Mouse (Mus musculus): Measurements from ENCODE around the gene Trpv1. TPM values are rescaled to one million over a fixed set of nuclear protein-coding genes. Genes with fewer than 3 reads are reported as not detected.

Trpv1 gene
- under 1 TPM in 1 of 2 experiments, not detected in 1; 0.12 TPM for total RNA-seq (2021)
- long read RNA-seq, experiment 1 = 0 reads
- long read RNA-seq, experiment 2 = 0 reads

- intact Hi-C loops (cut with DNase I) = no loop called here
- no peak for DNase-seq
Observed at GRCm38 (mm10) chr11:73233992-73234391, at the start of gene Trpv1. Gene Trpv1, plus strand, starts transcription at chr11:73234292.

- DNase-seq = no peak
- intact Hi-C loops (cut with DNase I) = no loop called here
Observed at GRCm38 (mm10) chr11:73185872-73186615, 48.0 kb upstream of the Trpv1 start.

- DNase-seq = no peak
- intact Hi-C loops (cut with DNase I) = no loop called here
Observed at GRCm38 (mm10) chr11:73187231-73187630, 46.9 kb upstream of the Trpv1 start.

- intact Hi-C loops (cut with DNase I) = no loop called here
- DNase-seq = no peak
Observed at GRCm38 (mm10) chr11:73193047-73193446, 41.0 kb upstream of the Trpv1 start.

- no peak for DNase-seq
- intact Hi-C loops (cut with DNase I) = no loop called here
Observed at GRCm38 (mm10) chr11:73194444-73194843, 39.6 kb upstream of the Trpv1 start.

- intact Hi-C loops (cut with DNase I) = no loop called here
- no peak for DNase-seq
Observed at GRCm38 (mm10) chr11:73198190-73198589, 35.9 kb upstream of the Trpv1 start.

- no peak for DNase-seq
- intact Hi-C loops (cut with DNase I) = no loop called here
Observed at GRCm38 (mm10) chr11:73198603-73199229, 35.4 kb upstream of the Trpv1 start, which contains the start of gene Ctns. Gene Ctns, minus strand, starts transcription at chr11:73199042.

GRCm38 (mm10) chr11:73199230-73199712 lies 34.8 kb upstream of the Trpv1 start, which contains the start of gene Shpk:
Gene Shpk, plus strand, starts transcription at chr11:73199460.
- peak; percentile 92 for DNase-seq
- intact Hi-C loops (cut with DNase I) = no loop called here

GRCm38 (mm10) chr11:73199879-73200278 lies 34.2 kb upstream of the Trpv1 start:
- intact Hi-C loops (cut with DNase I) = no loop called here
- DNase-seq = no peak

GRCm38 (mm10) chr11:73201021-73201420 lies 33.1 kb upstream of the Trpv1 start:
- peak in 1 of 2 experiments; percentile 24 for DNase-seq
- intact Hi-C loops (cut with DNase I) = no loop called here

- peak in 1 of 2 experiments; percentile 32 for DNase-seq
- intact Hi-C loops (cut with DNase I) = no loop called here
Observed at GRCm38 (mm10) chr11:73201597-73201996, 32.5 kb upstream of the Trpv1 start.

GRCm38 (mm10) chr11:73203895-73204294 lies 30.2 kb upstream of the Trpv1 start:
- no peak for DNase-seq
- intact Hi-C loops (cut with DNase I) = no loop called here

- DNase-seq = no peak
- intact Hi-C loops (cut with DNase I) = no loop called here
Observed at GRCm38 (mm10) chr11:73205194-73205593, 28.9 kb upstream of the Trpv1 start.

GRCm38 (mm10) chr11:73207621-73208020 lies 26.5 kb upstream of the Trpv1 start:
- intact Hi-C loops (cut with DNase I) = no loop called here

GRCm38 (mm10) chr11:73213956-73214355 lies 20.1 kb upstream of the Trpv1 start:
- intact Hi-C loops (cut with DNase I) = no loop called here
- DNase-seq = no peak

More at GRCm38 (mm10) chr11:73207621-73208020, 26.5 kb upstream of the Trpv1 start:
- DNase-seq = no peak

- DNase-seq = no peak
- intact Hi-C loops (cut with DNase I) = no loop called here
Observed at GRCm38 (mm10) chr11:73219671-73220070, 14.4 kb upstream of the Trpv1 start.

GRCm38 (mm10) chr11:73220651-73221050 lies 13.4 kb upstream of the Trpv1 start:
- intact Hi-C loops (cut with DNase I) = no loop called here
- DNase-seq = no peak

- intact Hi-C loops (cut with DNase I) = no loop called here
- no peak for DNase-seq
Observed at GRCm38 (mm10) chr11:73222846-73223245, 11.2 kb upstream of the Trpv1 start.

- intact Hi-C loops (cut with DNase I) = no loop called here
- DNase-seq = peak; percentile 19 to 42
Observed at GRCm38 (mm10) chr11:73223966-73224365, 10.1 kb upstream of the Trpv1 start.

- no peak for DNase-seq
- intact Hi-C loops (cut with DNase I) = no loop called here
Observed at GRCm38 (mm10) chr11:73225856-73226255, 8.2 kb upstream of the Trpv1 start.

- intact Hi-C loops (cut with DNase I) = no loop called here
Observed at GRCm38 (mm10) chr11:73228881-73229280, 5.2 kb upstream of the Trpv1 start.

GRCm38 (mm10) chr11:73230081-73230480 lies 4.0 kb upstream of the Trpv1 start:
- no peak for DNase-seq
- intact Hi-C loops (cut with DNase I) = no loop called here

More at GRCm38 (mm10) chr11:73228881-73229280, 5.2 kb upstream of the Trpv1 start:
- DNase-seq = no peak

Measured in heart, postnatal 14 days (tissue).